Mouse (Mus musculus) left cerebral cortex, postnatal 10 days (tissue): ENCODE measurements around the gene Dnaaf5. TPM values are rescaled to one million over a fixed set of nuclear protein-coding genes. Genes with fewer than 3 reads are reported as not detected.

ENCODE experiments used
- DNase-seq, 2 experiments: peaks; one replicate each; pipeline ENCODE4 v3.0.0; 2021 to 2022; ENCODE audit warnings: low spot score in 2 of 2, mixed read lengths in 1 of 2; ENCODE audit errors: extremely low spot score in 1 of 2
- intact Hi-C: fragments of 180-260 bp; cut with DNase I; formaldehyde crosslinking; loops from one replicate; pipeline ENCODE4 v1.15.1; 2025
- total RNA-seq, 2 experiments: library from RNA; stranded (reverse); gene quantifications; 2 replicates each; pipeline ENCODE4 v1.2.3; 2021

The Dnaaf5 gene
- total RNA-seq, 2 experiments from 2014 or later: 6.3 to 6.7 TPM

GRCm38 (mm10) chr5:139214298-139214697 lies 64.3 kb downstream of the Dnaaf5 start:
- no peak for DNase-seq
- intact Hi-C loops: no loop called here

- intact Hi-C loops: no loop called here
- no peak for DNase-seq
Observed at GRCm38 (mm10) chr5:139215184-139215583, 65.2 kb downstream of the Dnaaf5 start.

- DNase-seq: no peak
Observed at GRCm38 (mm10) chr5:139216121-139216520, 66.1 kb downstream of the Dnaaf5 start.

GRCm38 (mm10) chr5:139216774-139217173 lies 66.8 kb downstream of the Dnaaf5 start:
- no peak for DNase-seq
- intact Hi-C loops: no loop called here

More at GRCm38 (mm10) chr5:139216121-139216520, 66.1 kb downstream of the Dnaaf5 start:
- intact Hi-C loops: no loop called here

- DNase-seq: no peak
- intact Hi-C loops: no loop called here
Observed at GRCm38 (mm10) chr5:139220006-139220515, 70.0 kb downstream of the Dnaaf5 start.

DNA sequence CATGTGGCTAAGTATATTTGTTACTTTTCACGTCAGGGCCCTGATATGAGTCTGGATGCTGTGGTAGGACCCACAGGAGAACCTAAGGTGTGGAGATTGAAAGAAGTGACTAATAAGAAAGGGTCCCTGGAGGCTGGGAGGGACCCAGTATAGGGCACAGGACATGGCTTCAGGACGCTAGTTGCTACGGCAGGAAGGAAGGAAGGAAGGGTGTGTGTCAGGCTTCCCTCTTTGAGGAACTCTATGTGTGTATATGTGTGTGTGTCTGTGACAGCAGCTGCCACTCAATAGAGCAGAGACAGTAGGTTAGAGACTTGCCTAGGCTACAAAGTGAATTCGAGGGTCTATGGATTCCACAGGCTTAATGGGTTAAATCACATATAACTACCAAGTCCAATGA lies 70.6 kb downstream of the Dnaaf5 start:
- intact Hi-C loops: no loop called here
- DNase-seq: no peak

- no peak for DNase-seq
- intact Hi-C loops: no loop called here
Observed at GRCm38 (mm10) chr5:139223331-139223730, 73.3 kb downstream of the Dnaaf5 start.

DNA sequence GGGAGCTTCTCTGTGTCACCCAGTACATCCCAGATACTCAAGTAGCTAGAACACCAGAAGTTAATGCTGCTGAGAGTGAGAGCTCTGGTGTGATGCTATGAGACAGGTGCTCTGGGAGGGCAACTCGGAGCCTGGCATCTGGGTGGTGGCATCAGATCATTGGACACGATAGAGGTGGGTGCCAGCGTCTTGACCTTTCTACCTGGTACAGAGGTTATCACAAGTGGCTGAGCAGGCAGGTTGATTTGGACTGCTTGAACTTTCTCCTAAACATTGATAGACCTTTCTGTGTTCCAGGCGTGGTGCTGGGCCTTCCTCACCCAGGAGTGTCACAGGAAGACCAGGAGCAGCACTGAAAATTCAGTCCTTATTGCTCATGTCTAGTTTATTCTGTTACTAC lies 77.2 kb downstream of the Dnaaf5 start:
- DNase-seq: no peak
- intact Hi-C loops: no loop called here

- DNase-seq: no peak
- intact Hi-C loops: no loop called here
Observed at GRCm38 (mm10) chr5:139227645-139228044, 77.6 kb downstream of the Dnaaf5 start.

DNA sequence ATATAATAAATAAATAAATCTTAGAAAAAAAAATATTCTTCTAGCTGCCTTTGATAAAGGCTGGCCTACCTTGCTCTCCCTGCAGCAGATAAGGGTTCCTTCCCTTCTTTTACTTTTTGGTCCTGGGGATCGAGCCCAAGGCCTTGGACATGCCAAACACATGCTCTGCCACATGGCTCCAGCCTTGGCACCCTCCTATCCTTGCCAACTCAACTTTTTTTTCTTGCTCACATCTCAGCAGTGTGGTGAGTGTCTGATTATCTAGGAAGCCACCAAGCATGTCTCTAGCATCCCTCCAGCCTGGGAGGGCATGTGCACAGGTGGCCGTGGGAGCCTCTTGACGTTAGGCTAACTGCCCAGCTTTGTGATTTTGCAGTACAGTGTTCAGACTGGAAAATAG lies 78.3 kb downstream of the Dnaaf5 start:
- no peak for DNase-seq
- intact Hi-C loops: no loop called here

DNA sequence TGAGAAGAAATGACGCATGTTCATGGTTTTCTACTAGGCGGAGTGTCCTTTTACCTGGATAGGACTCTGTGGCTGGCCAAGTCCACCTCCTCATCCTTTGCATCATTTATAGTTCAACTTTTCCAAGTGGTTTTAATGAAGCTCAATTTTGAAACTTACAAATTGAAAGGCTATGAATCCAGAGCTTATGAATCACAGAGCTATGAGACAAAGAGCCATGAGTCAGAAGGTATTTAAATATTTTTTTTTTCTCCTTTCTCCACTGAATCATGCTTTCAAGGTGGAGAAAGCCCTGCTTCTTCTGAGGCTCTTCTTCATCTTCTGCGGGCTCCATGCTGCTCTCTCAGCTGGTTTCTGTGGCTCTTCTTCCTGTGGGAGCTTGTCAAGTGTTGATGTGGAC lies 79.7 kb downstream of the Dnaaf5 start:
- DNase-seq: no peak

GRCm38 (mm10) chr5:139232083-139232482 lies 82.1 kb downstream of the Dnaaf5 start:
- no peak for DNase-seq
- intact Hi-C loops: no loop called here

More for the DNA sequence above, 79.7 kb downstream of the Dnaaf5 start:
- intact Hi-C loops: no loop called here

DNA sequence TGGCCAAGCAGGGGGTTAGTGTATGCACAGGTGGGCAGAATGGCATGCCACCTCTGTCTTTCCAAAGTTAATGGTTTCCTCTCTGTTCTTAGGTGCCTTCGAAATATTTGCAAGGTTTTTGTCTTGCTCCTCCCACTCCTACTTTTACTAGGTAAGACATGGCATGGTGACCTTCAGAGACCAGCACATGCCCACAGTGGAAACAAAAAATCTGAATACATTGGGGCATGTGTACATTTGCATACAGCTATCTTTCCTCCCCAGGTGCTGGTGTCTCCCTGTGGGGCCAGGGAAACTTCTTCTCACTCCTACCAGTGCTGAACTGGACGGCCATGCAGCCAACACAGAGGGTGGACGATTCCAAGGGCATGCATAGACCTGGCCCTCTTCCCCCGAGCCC lies 84.4 kb downstream of the Dnaaf5 start:
- DNase-seq: no peak
- intact Hi-C loops: no loop called here

Other genes with a start within 250 kb of the Dnaaf5 start
- gene Pdgfa, start 152.9 kb upstream of the Dnaaf5 start, total RNA-seq: 10 to 100 TPM; 54.6 to 58.0 TPM
- 100 to 1,000 TPM; 499 to 505 TPM for gene Prkar1b, start 222 bp upstream of the Dnaaf5 start, total RNA-seq
- 10 to 100 TPM; 81.3 to 82.9 TPM for gene Sun1, start 50.4 kb downstream of the Dnaaf5 start, total RNA-seq
- gene Get4, start 102.1 kb downstream of the Dnaaf5 start, total RNA-seq: 10 to 100 TPM; 55.9 to 56.2 TPM
- gene Adap1, start 175.4 kb downstream of the Dnaaf5 start, total RNA-seq: 100 to 1,000 TPM; 370 to 382 TPM
- 10 to 100 TPM; 75.2 to 90.2 TPM for gene Cox19, start 201.2 kb downstream of the Dnaaf5 start, total RNA-seq
- gene Cyp2w1, start 202.4 kb downstream of the Dnaaf5 start, total RNA-seq: not detected
- gene Gpr146, start 227.5 kb downstream of the Dnaaf5 start, total RNA-seq: 1 to 10 TPM; 5.7 to 7.5 TPM